Mouse (Mus musculus): Measurements from ENCODE around the gene Xrcc6. TPM values are rescaled to one million over a fixed set of nuclear protein-coding genes. Genes with fewer than 3 reads are reported as not detected.

The Xrcc6 gene
- polyA plus RNA-seq, 1 experiment from 2014 or later = 87.0 TPM

DNA sequence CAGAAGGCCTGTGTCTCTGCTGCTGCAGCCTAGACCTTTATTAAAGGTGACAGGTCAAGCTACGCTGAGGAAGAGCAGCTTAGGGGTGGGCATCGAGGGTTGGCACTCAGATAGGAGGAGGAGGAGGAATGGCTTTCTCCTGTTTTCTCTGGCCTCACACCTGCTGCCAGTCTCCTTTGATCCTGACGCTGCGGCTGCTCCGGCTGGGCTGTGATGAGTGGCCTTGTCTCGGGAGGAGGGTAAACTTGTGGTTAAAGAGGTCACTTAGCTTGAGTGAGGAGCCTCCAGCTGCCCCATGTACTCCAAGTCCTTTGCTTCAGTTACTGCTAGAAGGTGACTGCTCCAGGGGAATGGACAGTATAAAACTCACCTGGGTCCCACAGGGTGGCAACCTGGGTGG lies 6.4 kb downstream of the Xrcc6 start:
- no peak overlapping the region for H3K4me2 ChIP-seq (ENCODE audit: low read length)
- ATAC-seq (replicated peaks; ENCODE audit: low FRiP score, low TSS enrichment, low read depth) (no peak), DNase-seq (ENCODE audit: low spot score) (no peak)
- H3K36me3 ChIP-seq (ENCODE audit: control insufficient read depth, insufficient read depth, low read length) = peaks cover 46% of the 10 kb centered on the region
- no peak overlapping the region for H3K27ac ChIP-seq (ENCODE audit: low read depth)
- no peaks in the 10 kb centered on the region for H3K9me3 ChIP-seq (ENCODE audit: control insufficient read depth, low read length)
- no peak overlapping the region for H3K4me3 ChIP-seq (ENCODE audit: low read depth, low read length)
- H3K9ac ChIP-seq (ENCODE audit: low read length) = no peak overlapping the region
- H3K4me1 ChIP-seq (replicated peaks; ENCODE audit: control insufficient read depth, insufficient read depth, low read length) = no peaks in the 10 kb centered on the region
- 71% methylated on average over 6 of the region's 6 CpGs for WGBS
- H3K27me3 ChIP-seq (replicated peaks; ENCODE audit: control insufficient read depth, insufficient read depth, low read length) = no peaks in the 10 kb centered on the region

DNA sequence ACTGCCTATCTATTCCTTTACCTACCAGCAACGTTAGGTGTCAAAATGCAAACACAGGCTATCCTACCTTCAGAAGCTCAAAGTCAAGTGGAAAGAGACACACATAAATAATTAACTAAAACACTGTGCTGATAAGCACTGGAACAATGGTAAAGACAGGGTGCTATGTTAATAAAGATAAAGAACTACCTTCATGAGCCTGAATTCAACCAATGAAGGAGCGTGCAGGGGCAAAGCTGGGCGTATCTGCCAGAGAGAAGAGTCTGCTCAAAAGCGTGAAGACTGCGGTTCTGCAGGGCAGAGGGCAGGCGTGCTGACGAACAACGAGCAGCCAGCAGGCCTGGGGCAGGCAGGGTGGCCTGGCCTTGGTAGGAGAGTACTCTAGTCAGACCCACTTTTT lies 16.6 kb downstream of the Xrcc6 start:
- no peaks in the 10 kb centered on the region for H3K27me3 ChIP-seq (replicated peaks; ENCODE audit: control insufficient read depth, insufficient read depth, low read length)
- H3K9me3 ChIP-seq (ENCODE audit: control insufficient read depth, low read length) = no peaks in the 10 kb centered on the region
- H3K36me3 ChIP-seq (ENCODE audit: control insufficient read depth, insufficient read depth, low read length) = peaks cover 20% of the 10 kb centered on the region; the same call in 1 of the 2 replicates
- H3K4me3 ChIP-seq (ENCODE audit: low read depth, low read length) = no peak overlapping the region
- no peak for DNase-seq (ENCODE audit: low spot score)
- 69% methylated on average over 8 of the region's 8 CpGs for WGBS
- no peak overlapping the region for H3K4me2 ChIP-seq (ENCODE audit: low read length)
- peak; percentile 54 for ATAC-seq (replicated peaks; ENCODE audit: low FRiP score, low TSS enrichment, low read depth)
- H3K9ac ChIP-seq (ENCODE audit: low read length) = no peak overlapping the region
- no peak overlapping the region for H3K27ac ChIP-seq (ENCODE audit: low read depth)
- H3K4me1 ChIP-seq (replicated peaks; ENCODE audit: control insufficient read depth, insufficient read depth, low read length) = no peaks in the 10 kb centered on the region

DNA sequence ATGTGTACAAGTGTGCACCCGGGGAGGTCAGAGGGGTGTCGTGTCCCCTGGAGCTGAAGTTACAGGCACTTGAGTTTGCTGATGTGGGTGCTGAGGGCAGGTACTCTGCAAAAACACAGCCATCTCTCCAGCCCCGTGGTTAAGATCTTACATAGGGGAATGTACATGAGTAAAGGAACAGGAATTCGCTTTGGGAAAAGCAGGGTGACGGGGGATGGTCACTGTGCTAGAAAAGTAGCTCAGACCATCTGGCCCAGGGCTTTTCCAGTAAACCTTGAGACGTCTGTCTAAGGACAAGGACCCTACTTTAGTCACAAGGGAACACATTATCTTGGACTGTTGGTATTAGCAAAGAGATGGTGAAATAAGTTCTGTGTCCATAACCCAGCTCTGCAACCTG lies 24.3 kb downstream of the Xrcc6 start:
- peaks cover 5% of the 10 kb centered on the region; the same call in 1 of the 2 replicates for H3K36me3 ChIP-seq (ENCODE audit: control insufficient read depth, insufficient read depth, low read length)
- no peak overlapping the region for H3K4me2 ChIP-seq (ENCODE audit: low read length)
- no peaks in the 10 kb centered on the region for H3K9me3 ChIP-seq (ENCODE audit: control insufficient read depth, low read length)
- 84% methylated on average over 6 of the region's 6 CpGs for WGBS
- H3K4me1 ChIP-seq (replicated peaks; ENCODE audit: control insufficient read depth, insufficient read depth, low read length) = peaks cover 15% of the 10 kb centered on the region
- no peak overlapping the region for H3K4me3 ChIP-seq (ENCODE audit: low read depth, low read length)
- DNase-seq (ENCODE audit: low spot score) = no peak
- H3K9ac ChIP-seq (ENCODE audit: low read length) = no peak overlapping the region
- no peaks in the 10 kb centered on the region for H3K27me3 ChIP-seq (replicated peaks; ENCODE audit: control insufficient read depth, insufficient read depth, low read length)
- no peak for ATAC-seq (replicated peaks; ENCODE audit: low FRiP score, low TSS enrichment, low read depth)
- H3K27ac ChIP-seq (ENCODE audit: low read depth) = no peak overlapping the region

DNA sequence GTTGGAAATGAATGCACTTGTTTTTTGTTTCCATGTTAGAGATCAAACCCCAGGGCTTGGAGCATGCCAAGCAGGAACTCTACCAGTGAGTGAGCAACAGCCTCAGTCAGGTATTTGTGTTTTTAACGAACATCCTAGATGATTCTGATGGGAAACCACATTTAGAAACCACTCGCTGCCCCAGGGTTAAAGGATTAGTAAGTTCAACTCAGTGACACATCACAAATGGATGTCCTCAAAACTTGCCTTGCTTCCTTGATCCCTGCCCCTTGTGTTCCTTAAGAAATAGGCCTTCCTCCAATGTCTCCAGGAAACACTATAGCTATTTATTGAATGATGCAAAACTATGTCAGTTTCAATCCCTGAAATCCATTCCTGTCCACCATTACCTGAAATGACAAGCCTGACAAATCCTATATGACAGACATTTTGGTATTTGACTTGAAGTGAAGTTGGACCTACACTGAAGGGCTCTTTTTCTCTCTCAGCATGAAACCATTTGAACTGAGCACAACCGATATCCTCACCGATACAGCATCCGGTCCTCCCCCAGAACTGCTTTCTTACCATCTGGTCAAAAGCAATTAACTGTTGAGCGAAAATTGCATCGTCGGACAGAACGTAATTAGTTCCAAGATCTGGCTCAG lies 27.2 kb downstream of the Xrcc6 start:
- Histone ChIP-seq H3K9me3 (ENCODE audit: control insufficient read depth, low read length) (no peaks in the 10 kb centered on the region), H3K36me3 (ENCODE audit: control insufficient read depth, insufficient read depth, low read length) (peaks cover 16% of the 10 kb centered on the region), H3K4me3 (ENCODE audit: low read depth, low read length) (peak overlapping the region; percentile 100), H3K4me2 (ENCODE audit: low read length) (peak overlapping the region; percentile 79), H3K27me3 (replicated peaks; ENCODE audit: control insufficient read depth, insufficient read depth, low read length) (no peaks in the 10 kb centered on the region), H3K4me1 (replicated peaks; ENCODE audit: control insufficient read depth, insufficient read depth, low read length) (peaks cover 17% of the 10 kb centered on the region), H3K9ac (ENCODE audit: low read length) (peak overlapping the region; percentile 75), H3K27ac (ENCODE audit: low read depth) (peak overlapping the region; percentile 69; the same call in 1 of the 2 replicates)
- WGBS = 19% methylated on average over 9 of the region's 9 CpGs
- DNase-seq (ENCODE audit: low spot score) (no peak), ATAC-seq (replicated peaks; ENCODE audit: low FRiP score, low TSS enrichment, low read depth) (no peak)

DNA sequence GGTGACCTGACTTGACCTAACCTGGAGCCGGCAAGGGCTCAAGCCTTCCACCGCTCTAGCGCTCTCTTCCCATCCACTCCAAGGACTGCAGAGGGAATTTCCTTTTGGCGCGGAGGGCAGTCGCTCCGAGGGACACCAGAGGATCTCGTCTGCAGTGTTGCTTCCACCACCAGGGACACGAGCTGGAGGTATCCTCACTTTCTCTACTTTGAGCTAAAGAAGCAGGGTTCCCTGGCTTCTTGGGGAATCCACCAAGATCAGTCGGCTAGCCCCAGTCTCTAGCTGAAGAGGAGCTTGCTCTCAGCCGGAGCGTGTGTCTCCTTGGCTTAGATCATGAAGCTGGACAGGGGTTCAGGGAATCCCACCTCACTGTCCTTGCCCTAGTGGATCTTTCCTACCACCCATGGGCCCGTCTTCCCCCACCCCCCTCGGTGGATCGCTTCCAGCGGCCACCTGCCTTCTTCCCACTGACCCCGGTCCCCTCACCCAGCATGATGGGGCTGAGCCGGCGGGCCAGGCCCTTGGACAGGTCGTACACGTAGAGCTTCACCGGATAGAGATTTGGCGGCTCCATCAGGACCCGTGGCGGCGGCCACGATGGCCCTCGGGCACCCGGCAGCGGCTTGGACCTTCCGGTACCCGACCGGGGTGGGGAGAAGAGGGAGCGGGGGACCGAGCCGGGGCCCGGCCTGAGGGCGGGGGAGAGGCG lies 27.9 kb downstream of the Xrcc6 start:
- Histone ChIP-seq H3K36me3 (ENCODE audit: control insufficient read depth, insufficient read depth, low read length) (peaks cover 18% of the 10 kb centered on the region), H3K9me3 (ENCODE audit: control insufficient read depth, low read length) (no peaks in the 10 kb centered on the region), H3K4me1 (replicated peaks; ENCODE audit: control insufficient read depth, insufficient read depth, low read length) (peaks cover 17% of the 10 kb centered on the region), H3K27me3 (replicated peaks; ENCODE audit: control insufficient read depth, insufficient read depth, low read length) (no peaks in the 10 kb centered on the region), H3K4me2 (ENCODE audit: low read length) (peak overlapping the region; percentile 79), H3K27ac (ENCODE audit: low read depth) (peak overlapping the region; percentile 69), H3K9ac (ENCODE audit: low read length) (peak overlapping the region; percentile 75), H3K4me3 (ENCODE audit: low read depth, low read length) (peak overlapping the region; percentile 100)
- ATAC-seq (replicated peaks; ENCODE audit: low FRiP score, low TSS enrichment, low read depth) (peak; percentile 66), DNase-seq (ENCODE audit: low spot score) (peak; percentile 73)
- 1% methylated on average over 39 of the region's 39 CpGs for WGBS

DNA sequence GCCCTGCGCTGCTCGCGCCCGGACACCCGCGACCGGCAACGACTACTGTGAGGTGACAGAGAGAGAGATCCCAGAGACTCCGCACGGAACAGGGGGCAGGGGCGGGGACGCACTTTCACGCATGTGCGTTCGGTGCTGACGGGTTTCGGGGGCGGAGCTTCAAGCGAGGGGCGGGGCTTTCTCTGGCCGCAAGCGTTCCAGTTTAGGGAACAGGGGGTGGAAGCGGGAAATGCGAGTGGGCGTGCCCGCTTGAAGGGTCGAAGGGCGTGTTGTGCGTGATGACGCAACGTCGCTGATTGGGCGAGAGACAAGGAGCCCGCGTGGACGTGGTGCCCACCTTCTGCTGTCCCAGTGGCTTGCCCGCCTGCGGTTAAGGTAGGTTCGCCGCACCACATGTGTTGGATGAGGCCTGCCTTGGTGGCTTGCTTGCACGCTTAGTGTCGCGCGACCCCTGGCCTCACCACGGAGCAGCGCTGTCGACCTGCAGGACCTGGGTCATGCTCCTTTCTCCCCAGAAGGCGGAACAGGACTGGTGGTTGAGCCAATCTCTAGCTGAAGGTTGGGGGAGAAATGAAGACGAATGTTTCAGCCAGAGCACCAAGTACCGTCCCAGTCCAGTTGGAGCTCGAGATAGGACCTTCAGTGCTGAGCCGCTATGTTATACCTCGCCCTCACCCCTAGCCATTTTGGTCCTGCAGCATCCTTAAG lies 28.6 kb downstream of the Xrcc6 start:
- H3K9me3 ChIP-seq (ENCODE audit: control insufficient read depth, low read length) = no peaks in the 10 kb centered on the region
- H3K4me3 ChIP-seq (ENCODE audit: low read depth, low read length) = peak overlapping the region; percentile 100
- H3K27me3 ChIP-seq (replicated peaks; ENCODE audit: control insufficient read depth, insufficient read depth, low read length) = no peaks in the 10 kb centered on the region
- H3K27ac ChIP-seq (ENCODE audit: low read depth) = peak overlapping the region; percentile 69
- DNase-seq (ENCODE audit: low spot score) (peak; percentile 99), ATAC-seq (replicated peaks; ENCODE audit: low FRiP score, low TSS enrichment, low read depth) (peak; percentile 96)
- under 1% methylated on average over 51 of the region's 53 CpGs for WGBS
- H3K4me1 ChIP-seq (replicated peaks; ENCODE audit: control insufficient read depth, insufficient read depth, low read length) = peaks cover 17% of the 10 kb centered on the region
- peak overlapping the region; percentile 79 for H3K4me2 ChIP-seq (ENCODE audit: low read length)
- peak overlapping the region; percentile 75 for H3K9ac ChIP-seq (ENCODE audit: low read length)
- peaks cover 20% of the 10 kb centered on the region for H3K36me3 ChIP-seq (ENCODE audit: control insufficient read depth, insufficient read depth, low read length)

DNA sequence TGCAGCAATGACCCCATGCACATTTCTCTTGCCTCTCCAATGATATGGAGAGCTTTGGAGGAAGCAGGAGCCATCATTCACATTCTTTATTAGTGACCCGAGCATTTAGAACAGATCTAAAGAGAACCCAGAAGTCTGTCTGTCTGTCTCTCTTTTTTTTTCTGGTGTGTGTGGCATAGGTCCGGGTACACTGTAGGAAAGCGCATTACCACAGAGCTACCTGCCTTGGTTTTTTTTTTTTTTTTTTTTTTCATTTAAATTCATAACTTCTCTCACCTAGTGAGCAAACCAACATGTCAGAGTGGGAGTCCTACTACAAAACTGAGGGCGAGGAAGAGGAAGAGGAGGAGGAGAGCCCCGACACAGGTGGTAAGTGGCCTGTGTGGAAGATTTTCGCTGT lies 29.2 kb downstream of the Xrcc6 start:
- Histone ChIP-seq H3K4me1 (replicated peaks; ENCODE audit: control insufficient read depth, insufficient read depth, low read length) (peaks cover 17% of the 10 kb centered on the region), H3K27me3 (replicated peaks; ENCODE audit: control insufficient read depth, insufficient read depth, low read length) (no peaks in the 10 kb centered on the region), H3K27ac (ENCODE audit: low read depth) (peak overlapping the region; percentile 29; the same call in 1 of the 2 replicates), H3K9me3 (ENCODE audit: control insufficient read depth, low read length) (no peaks in the 10 kb centered on the region), H3K4me2 (ENCODE audit: low read length) (peak overlapping the region; percentile 79), H3K9ac (ENCODE audit: low read length) (peak overlapping the region; percentile 75), H3K4me3 (ENCODE audit: low read depth, low read length) (peak overlapping the region; percentile 100), H3K36me3 (ENCODE audit: control insufficient read depth, insufficient read depth, low read length) (peaks cover 21% of the 10 kb centered on the region)
- DNase-seq (ENCODE audit: low spot score) = no peak
- 24% methylated on average over 6 of the region's 6 CpGs for WGBS
- ATAC-seq (replicated peaks; ENCODE audit: low FRiP score, low TSS enrichment, low read depth) = no peak

DNA sequence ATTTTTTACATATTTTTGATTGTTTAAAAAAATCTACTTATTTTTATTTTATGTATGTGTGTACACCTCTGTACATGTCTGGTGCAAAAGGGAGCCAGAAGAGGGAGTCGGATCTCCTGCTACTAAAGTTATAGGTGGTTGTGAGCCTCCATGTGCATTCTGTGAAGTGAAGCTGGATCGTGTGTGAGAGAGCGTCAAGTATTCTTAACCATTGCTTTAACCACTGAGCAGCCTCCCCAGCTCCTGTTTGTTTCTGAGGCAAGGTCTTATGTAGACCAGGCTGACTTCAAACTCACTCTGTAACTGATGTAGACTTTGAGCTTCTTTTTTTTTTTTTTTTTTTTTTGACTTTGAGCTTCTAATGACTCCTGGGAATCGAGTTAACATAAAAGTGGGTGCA lies 29.8 kb downstream of the Xrcc6 start:
- H3K4me3 ChIP-seq (ENCODE audit: low read depth, low read length) = no peak overlapping the region
- peaks cover 22% of the 10 kb centered on the region for H3K36me3 ChIP-seq (ENCODE audit: control insufficient read depth, insufficient read depth, low read length)
- H3K9ac ChIP-seq (ENCODE audit: low read length) = no peak overlapping the region
- no peak overlapping the region for H3K4me2 ChIP-seq (ENCODE audit: low read length)
- no peak overlapping the region for H3K27ac ChIP-seq (ENCODE audit: low read depth)
- peaks cover 17% of the 10 kb centered on the region for H3K4me1 ChIP-seq (replicated peaks; ENCODE audit: control insufficient read depth, insufficient read depth, low read length)
- ATAC-seq (replicated peaks; ENCODE audit: low FRiP score, low TSS enrichment, low read depth) (no peak), DNase-seq (ENCODE audit: low spot score) (no peak)
- WGBS = 80% methylated on average over 4 of the region's 4 CpGs
- H3K27me3 ChIP-seq (replicated peaks; ENCODE audit: control insufficient read depth, insufficient read depth, low read length) = no peaks in the 10 kb centered on the region
- H3K9me3 ChIP-seq (ENCODE audit: control insufficient read depth, low read length) = no peaks in the 10 kb centered on the region
